Mouse (Mus musculus) hindbrain, embryonic 13.5 days (tissue): ENCODE measurements at regions not wholly inside any gene's neighbourhood (a gene's known extent, or its start where the extent isn't known, plus 50 kb on each side); places are given as distances from the start of the nearest gene placed in this dataset.

Source experiments
- ATAC-seq: fragments of 200-750 bp; cut with Nextera tagmentation; 2 replicates; pipeline ENCODE4 v1.8.0; 2017; ENCODE audit warnings: moderate TSS enrichment; ENCODE audit not compliant: low FRiP score
- H3K27ac ChIP-seq: fragments of 300-500 bp; sonication (generic); 2 replicates; pipeline ENCODE4 v1.5.1; 2015; ENCODE audit warnings: inconsistent platforms, mild to moderate bottlenecking, moderate library complexity
- H3K27me3 ChIP-seq: fragments of 300-500 bp; sonication (generic); 2 replicates; pipeline ENCODE4 v1.6.1; 2015; ENCODE audit warnings: mild to moderate bottlenecking, inconsistent platforms
- H3K36me3 ChIP-seq: fragments of 300-500 bp; sonication (generic); 2 replicates; pipeline ENCODE4 v1.6.1; 2015; ENCODE audit warnings: mild to moderate bottlenecking, inconsistent platforms
- H3K4me1 ChIP-seq: fragments of 300-500 bp; sonication (generic); replicated peaks from 2 replicates; pipeline ENCODE4 v1.6.1; 2015; ENCODE audit warnings: inconsistent platforms
- H3K4me2 ChIP-seq: fragments of 300-500 bp; sonication (generic); 2 replicates; pipeline ENCODE4 v1.6.1; 2015; ENCODE audit warnings: inconsistent platforms, mild to moderate bottlenecking, moderate library complexity
- H3K4me3 ChIP-seq: fragments of 300-500 bp; sonication (generic); 2 replicates; pipeline ENCODE4 v1.5.1; 2015; ENCODE audit warnings: mild to moderate bottlenecking, inconsistent platforms
- H3K9ac ChIP-seq: fragments of 300-500 bp; sonication (generic); 2 replicates; pipeline ENCODE4 v1.6.1; 2015; ENCODE audit warnings: mild to moderate bottlenecking, inconsistent platforms
- H3K9me3 ChIP-seq: fragments of 300-500 bp; sonication (generic); 2 replicates; pipeline ENCODE4 v1.6.1; 2016; ENCODE audit warnings: inconsistent platforms
- WGBS: fragments of 180-500 bp; shearing (Covaris S2); methylation state at CpG from one replicate; pipeline ENCODE4 v1.1.7; 2015; 5-methylcytosine and 5-hydroxymethylcytosine counted together

- H3K4me1 ChIP-seq, result peaks cover 45% of the 10 kb centered on the region
- ATAC-seq, result peak; percentile 71
- WGBS, result 22% methylated on average over 9 of the region's 9 CpGs
- peak overlapping the region; percentile 47 for H3K4me2 ChIP-seq
- H3K27ac ChIP-seq, result peak overlapping the region; percentile 94
- H3K9me3 ChIP-seq, result no peaks in the 10 kb centered on the region
- H3K4me3 ChIP-seq, result peak overlapping the region; percentile 29
- no peaks in the 10 kb centered on the region for H3K27me3 ChIP-seq
- peak overlapping the region; percentile 61 for H3K9ac ChIP-seq
- H3K36me3 ChIP-seq, result no peaks in the 10 kb centered on the region
These were observed 62.1 kb upstream of the Sox4 start for GRCm38 (mm10) chr13:29015605-29015994.

DNA sequence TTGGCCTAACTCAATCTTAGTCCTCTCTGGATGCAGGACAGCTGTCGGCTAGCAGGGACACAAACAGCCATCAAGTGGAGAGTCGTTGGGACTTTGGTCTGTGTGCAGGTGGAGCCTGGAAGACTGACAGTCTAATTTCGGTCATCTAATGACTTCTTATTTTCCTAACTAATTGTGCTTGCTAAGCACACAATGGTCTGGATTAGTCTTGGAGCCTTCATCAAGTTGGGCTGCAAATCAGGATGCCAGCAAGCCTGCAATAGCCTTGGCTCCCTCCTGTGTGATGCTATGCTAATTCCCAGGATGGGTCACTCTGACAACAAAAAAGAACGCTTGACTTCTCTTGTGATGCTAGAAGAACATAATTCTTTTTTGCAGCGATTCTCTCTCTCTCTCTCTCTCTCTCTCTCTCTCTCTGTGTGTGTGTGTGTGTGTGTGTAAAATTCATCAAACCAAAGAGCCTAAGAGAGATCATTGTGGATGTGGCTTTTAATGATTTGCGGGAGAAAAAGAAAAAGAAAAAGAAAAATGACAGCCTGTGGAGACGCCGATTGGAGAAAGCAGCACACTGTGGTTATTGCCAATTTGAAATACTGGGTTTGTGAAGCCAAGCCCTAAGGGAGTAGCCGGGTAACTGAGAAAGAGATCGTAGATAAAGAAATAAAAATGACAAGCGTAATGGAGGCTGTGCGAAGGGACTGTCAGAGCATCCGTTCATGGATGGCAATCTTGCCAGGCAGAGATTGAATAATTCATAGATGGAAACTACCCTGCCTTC, 61.5 kb upstream of the Sox4 start:
- H3K4me1 ChIP-seq, result peaks cover 45% of the 10 kb centered on the region
- 7% methylated on average over 13 of the region's 13 CpGs for WGBS

GRCm38 (mm10) chr13:29014066-29014826, 60.7 kb upstream of the Sox4 start:
- WGBS, result 59% methylated on average over 15 of the region's 15 CpGs
- H3K4me2 ChIP-seq, result peak overlapping the region; percentile 47
- H3K9ac ChIP-seq, result peak overlapping the region; percentile 61
- ATAC-seq, result peak; percentile 41
- peak overlapping the region; percentile 29 for H3K4me3 ChIP-seq
- no peaks in the 10 kb centered on the region for H3K9me3 ChIP-seq
- peak overlapping the region; percentile 94 for H3K27ac ChIP-seq
- H3K36me3 ChIP-seq, result no peaks in the 10 kb centered on the region
- H3K4me1 ChIP-seq, result peaks cover 44% of the 10 kb centered on the region
- no peaks in the 10 kb centered on the region for H3K27me3 ChIP-seq

More for the DNA sequence above, 61.5 kb upstream of the Sox4 start:
- Histone ChIP-seq H3K27ac (peak overlapping the region; percentile 94), H3K9me3 (no peaks in the 10 kb centered on the region), H3K36me3 (no peaks in the 10 kb centered on the region), H3K4me3 (peak overlapping the region; percentile 29), H3K9ac (peak overlapping the region; percentile 61), H3K27me3 (no peaks in the 10 kb centered on the region), H3K4me2 (peak overlapping the region; percentile 47)
- peak; percentile 83 for ATAC-seq

DNA sequence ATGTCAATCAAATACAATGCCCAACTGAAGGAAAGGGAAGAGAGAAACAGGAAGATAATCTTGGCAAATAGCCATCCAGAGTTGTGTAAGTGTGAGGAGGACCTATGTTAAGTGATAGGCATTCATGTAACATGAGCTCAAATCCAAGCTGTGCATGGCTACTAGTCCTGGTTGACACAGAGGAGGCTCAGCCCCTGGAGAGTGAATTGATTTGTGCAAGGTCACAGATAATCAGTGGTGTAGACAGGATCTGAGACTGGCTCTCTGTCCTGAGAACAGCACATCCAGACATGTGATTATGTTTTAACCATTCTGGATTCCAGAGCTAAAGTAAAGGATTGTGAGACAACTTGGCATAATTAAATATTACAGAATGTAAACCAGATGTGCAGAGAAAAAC, 53.0 kb upstream of the Sox4 start:
- Histone ChIP-seq H3K9ac (no peak overlapping the region), H3K4me2 (no peak overlapping the region), H3K27me3 (no peaks in the 10 kb centered on the region), H3K9me3 (no peaks in the 10 kb centered on the region), H3K4me1 (no peaks in the 10 kb centered on the region), H3K36me3 (no peaks in the 10 kb centered on the region), H3K27ac (no peak overlapping the region), H3K4me3 (no peak overlapping the region)
- no peak for ATAC-seq
